Mouse (Mus musculus): Measurements from ENCODE around the gene Scn9a.

Gene Scn9a

DNA sequence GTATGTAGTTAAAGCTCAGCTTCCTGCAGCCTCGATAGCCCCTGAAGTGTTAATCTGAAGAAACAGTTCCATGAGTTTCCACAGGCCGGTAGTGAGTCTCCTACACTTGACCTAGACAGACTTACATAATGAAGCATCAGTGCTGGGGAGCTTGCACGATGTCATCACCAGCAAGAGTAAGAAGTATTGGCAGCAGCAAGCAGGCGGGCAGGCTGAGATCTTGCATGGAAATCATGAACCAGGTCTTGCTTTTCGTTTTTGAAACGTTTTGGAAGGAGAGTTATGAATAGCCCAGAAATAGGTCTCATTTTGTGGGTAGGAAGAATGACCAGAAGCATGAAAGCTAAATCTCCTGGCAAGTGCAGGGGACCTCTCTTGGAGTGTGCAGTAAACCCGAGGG is 194.1 kb downstream of the Scn9a start, which contains the start of gene Scn1a:
Scn1a (minus strand) TSS at position 130 of the 400 bp plus-strand sequence.
- no peak for DNase-seq

DNA sequence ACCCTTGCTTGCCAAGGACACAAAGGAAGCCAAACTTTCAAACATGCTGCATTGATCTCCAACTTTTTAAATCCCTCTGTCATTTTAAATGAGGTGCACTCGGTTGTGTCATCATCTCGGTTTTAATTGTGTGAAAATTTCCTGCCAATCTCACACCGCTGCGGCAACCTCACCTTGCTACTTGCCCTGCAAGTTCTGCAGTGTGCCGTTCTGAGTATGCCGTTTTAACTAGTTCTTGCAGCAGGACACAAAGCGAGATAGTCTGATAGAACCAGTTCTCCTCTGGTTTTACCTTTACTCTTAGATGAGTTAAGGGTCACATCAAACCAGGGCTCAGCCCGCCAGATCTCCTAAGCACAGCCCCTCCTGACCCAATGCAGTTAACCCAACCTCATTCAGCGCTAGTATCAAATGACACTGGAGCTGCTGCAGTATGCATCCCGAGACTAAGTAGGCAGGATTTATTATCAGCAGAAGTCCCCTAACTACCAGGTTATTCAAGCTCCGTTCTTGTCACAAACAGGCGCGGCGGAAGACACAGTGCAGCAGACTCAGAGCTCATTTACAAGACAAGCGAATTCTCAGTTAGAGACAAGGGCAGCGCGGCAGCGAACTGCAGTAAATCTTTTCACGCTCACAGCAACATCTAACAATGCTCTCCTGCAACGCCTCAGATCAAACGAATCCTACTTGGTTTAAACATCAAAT is 194.8 kb downstream of the Scn9a start:
- DNase-seq: no peak

DNA sequence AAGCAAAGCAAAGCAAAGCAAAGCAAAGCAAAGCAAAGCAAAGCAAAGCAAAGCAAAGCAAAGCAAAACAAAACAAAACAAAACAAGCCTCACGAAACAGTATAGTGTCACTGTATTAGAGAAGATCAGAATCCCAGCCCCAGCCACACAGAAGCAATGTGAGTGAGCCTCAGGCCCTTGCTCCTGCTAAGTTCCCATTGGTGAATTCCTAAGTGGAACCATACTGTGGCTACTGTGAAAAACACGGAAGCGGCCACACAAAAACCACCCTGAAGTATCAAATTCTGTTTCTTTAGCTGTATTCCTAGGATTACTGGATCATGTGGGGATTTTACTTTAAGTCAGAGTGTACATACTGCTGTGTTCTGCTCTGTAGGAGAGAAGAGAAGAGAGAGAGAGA is 198.5 kb downstream of the Scn9a start:
- no peak for DNase-seq

Measured in lung, postnatal 36 days (tissue).